Mouse (Mus musculus) bone marrow macrophage, adult 2 months (primary cell): ENCODE results near the gene Slc39a2.

Source experiments
- CTCF ChIP-seq: IDR thresholded peaks from 2 replicates; pipeline ENCODE4 v1.5.1; 2012; ENCODE audit warnings: low read depth, mild to moderate bottlenecking, low read length, moderate library complexity
- POLR2A ChIP-seq: IDR thresholded peaks from 2 replicates; pipeline ENCODE4 v1.6.1; 2012; ENCODE audit warnings: mild to moderate bottlenecking, low read depth, low read length, borderline replicate concordance

- TF ChIP-seq CTCF (no peak), POLR2A (no peak)
Observed at GRCm38 (mm10) chr14:51896019-51896418, 3.3 kb downstream of the Slc39a2 start.
